Mouse (Mus musculus): ENCODE measurements at regions not wholly inside any gene's neighbourhood (a gene's known extent, or its start where the extent isn't known, plus 50 kb on each side); places are given as distances from the start of the nearest gene placed in this dataset.

- Histone ChIP-seq H3K9ac (no peak overlapping the region), H3K27me3 (no peaks in the 10 kb centered on the region), H3K4me2 (replicated peaks) (no peak overlapping the region), H3K27ac (no peak overlapping the region), H3K36me3 (no peaks in the 10 kb centered on the region), H3K9me3 (replicated peaks) (no peaks in the 10 kb centered on the region), H3K4me1 (0 out of 2 replicates have a peak, but pooled peaks cover 2% of the 10 kb centered on the region), H3K4me3 (no peak overlapping the region)
- no peak for ATAC-seq (ENCODE audit: low FRiP score)
- 84% methylated on average over 1 of the region's 1 CpGs for WGBS
Observed at GRCm38 (mm10) chr6:94925408-94925807, 191.6 kb upstream of the Kbtbd8 start.

- no peak for ATAC-seq (ENCODE audit: low FRiP score)
- Histone ChIP-seq H3K27ac (no peak overlapping the region), H3K4me1 (0 out of 2 replicates have a peak, but pooled peaks cover 2% of the 10 kb centered on the region), H3K36me3 (no peaks in the 10 kb centered on the region), H3K4me3 (no peak overlapping the region), H3K9me3 (replicated peaks) (no peaks in the 10 kb centered on the region), H3K27me3 (no peaks in the 10 kb centered on the region), H3K9ac (no peak overlapping the region), H3K4me2 (replicated peaks) (no peak overlapping the region)
- 80% methylated on average over 11 of the region's 11 CpGs for WGBS
Observed at GRCm38 (mm10) chr6:94924338-94925039, 192.6 kb upstream of the Kbtbd8 start.

GRCm38 (mm10) chr6:94921741-94922140 is 195.3 kb upstream of the Kbtbd8 start:
- no peaks in the 10 kb centered on the region for H3K36me3 ChIP-seq
- no peak overlapping the region for H3K9ac ChIP-seq
- 0 out of 2 replicates have a peak, but pooled peaks cover 2% of the 10 kb centered on the region for H3K4me1 ChIP-seq
- WGBS, result 67% methylated on average over 2 of the region's 2 CpGs
- no peaks in the 10 kb centered on the region for H3K27me3 ChIP-seq
- no peak for ATAC-seq (ENCODE audit: low FRiP score)
- no peak overlapping the region for H3K4me3 ChIP-seq
- no peaks in the 10 kb centered on the region for H3K9me3 ChIP-seq (replicated peaks)
- H3K4me2 ChIP-seq (replicated peaks), result no peak overlapping the region
- no peak overlapping the region for H3K27ac ChIP-seq

GRCm38 (mm10) chr6:94920770-94921169 is 196.3 kb upstream of the Kbtbd8 start:
- peaks cover 2% of the 10 kb centered on the region; the same call in 1 of the 2 replicates for H3K4me1 ChIP-seq
- no peak for ATAC-seq (ENCODE audit: low FRiP score)
- H3K27ac ChIP-seq, result no peak overlapping the region
- no peak overlapping the region for H3K9ac ChIP-seq
- no peaks in the 10 kb centered on the region for H3K27me3 ChIP-seq
- H3K4me3 ChIP-seq, result no peak overlapping the region
- WGBS, result 91% methylated on average over 2 of the region's 2 CpGs
- no peaks in the 10 kb centered on the region for H3K36me3 ChIP-seq
- no peak overlapping the region for H3K4me2 ChIP-seq (replicated peaks)
- H3K9me3 ChIP-seq (replicated peaks), result no peaks in the 10 kb centered on the region

GRCm38 (mm10) chr6:94919194-94919743 is 197.8 kb upstream of the Kbtbd8 start:
- Histone ChIP-seq H3K27me3 (no peaks in the 10 kb centered on the region), H3K4me2 (replicated peaks) (no peak overlapping the region), H3K9me3 (replicated peaks) (no peaks in the 10 kb centered on the region), H3K36me3 (no peaks in the 10 kb centered on the region), H3K27ac (no peak overlapping the region), H3K9ac (no peak overlapping the region), H3K4me3 (no peak overlapping the region), H3K4me1 (peaks cover 2% of the 10 kb centered on the region; the same call in 1 of the 2 replicates)
- 92% methylated on average over 5 of the region's 5 CpGs for WGBS
- no peak for ATAC-seq (ENCODE audit: low FRiP score)

- no peaks in the 10 kb centered on the region for H3K9me3 ChIP-seq (replicated peaks)
- H3K4me1 ChIP-seq, result no peaks in the 10 kb centered on the region; the same call in 1 of the 2 replicates
- no peak overlapping the region for H3K4me3 ChIP-seq
- WGBS, result 64% methylated on average over 8 of the region's 8 CpGs
- no peaks in the 10 kb centered on the region for H3K27me3 ChIP-seq
- no peak overlapping the region for H3K9ac ChIP-seq
- no peak overlapping the region for H3K4me2 ChIP-seq (replicated peaks)
- H3K36me3 ChIP-seq, result no peaks in the 10 kb centered on the region
- no peak overlapping the region for H3K27ac ChIP-seq
- ATAC-seq (ENCODE audit: low FRiP score), result no peak
Observed at GRCm38 (mm10) chr6:94915842-94916620, 201.0 kb upstream of the Kbtbd8 start.

GRCm38 (mm10) chr6:94911836-94912235 is 205.2 kb upstream of the Kbtbd8 start:
- H3K4me1 ChIP-seq, result no peaks in the 10 kb centered on the region; the same call in 1 of the 2 replicates
- no peak for ATAC-seq (ENCODE audit: low FRiP score)
- no peak overlapping the region for H3K9ac ChIP-seq
- H3K9me3 ChIP-seq (replicated peaks), result no peaks in the 10 kb centered on the region
- H3K27ac ChIP-seq, result no peak overlapping the region
- no peak overlapping the region for H3K4me3 ChIP-seq
- no peaks in the 10 kb centered on the region for H3K36me3 ChIP-seq
- H3K27me3 ChIP-seq, result no peaks in the 10 kb centered on the region
- H3K4me2 ChIP-seq (replicated peaks), result no peak overlapping the region
- WGBS, result 72% methylated on average over 3 of the region's 3 CpGs

- H3K36me3 ChIP-seq, result no peaks in the 10 kb centered on the region
- H3K9me3 ChIP-seq (replicated peaks), result no peaks in the 10 kb centered on the region
- H3K4me2 ChIP-seq (replicated peaks), result no peak overlapping the region
- H3K9ac ChIP-seq, result no peak overlapping the region
- no peaks in the 10 kb centered on the region for H3K27me3 ChIP-seq
- no peak overlapping the region for H3K4me3 ChIP-seq
- no peak for ATAC-seq (ENCODE audit: low FRiP score)
- 67% methylated on average over 9 of the region's 9 CpGs for WGBS
- no peak overlapping the region for H3K27ac ChIP-seq
- no peaks in the 10 kb centered on the region; the same call in 1 of the 2 replicates for H3K4me1 ChIP-seq
Observed at GRCm38 (mm10) chr6:94911374-94911773, 205.7 kb upstream of the Kbtbd8 start.

GRCm38 (mm10) chr6:94900862-94901261 is 200.9 kb upstream of the Lrig1 start:
- H3K9ac ChIP-seq, result no peak overlapping the region
- H3K36me3 ChIP-seq, result no peaks in the 10 kb centered on the region
- H3K9me3 ChIP-seq (replicated peaks), result no peaks in the 10 kb centered on the region
- H3K27ac ChIP-seq, result no peak overlapping the region
- WGBS, result 85% methylated on average over 4 of the region's 4 CpGs
- no peaks in the 10 kb centered on the region for H3K27me3 ChIP-seq
- H3K4me2 ChIP-seq (replicated peaks), result no peak overlapping the region
- no peak overlapping the region for H3K4me3 ChIP-seq
- no peaks in the 10 kb centered on the region for H3K4me1 ChIP-seq
- no peak for ATAC-seq (ENCODE audit: low FRiP score)

GRCm38 (mm10) chr6:94898881-94899280 is 198.9 kb upstream of the Lrig1 start:
- Histone ChIP-seq H3K4me3 (no peak overlapping the region), H3K4me1 (no peaks in the 10 kb centered on the region), H3K27ac (no peak overlapping the region), H3K9me3 (replicated peaks) (no peaks in the 10 kb centered on the region), H3K9ac (no peak overlapping the region), H3K27me3 (no peaks in the 10 kb centered on the region), H3K36me3 (no peaks in the 10 kb centered on the region), H3K4me2 (replicated peaks) (no peak overlapping the region)
- WGBS, result 83% methylated on average over 9 of the region's 9 CpGs
- ATAC-seq (ENCODE audit: low FRiP score), result no peak

- 46% methylated on average over 3 of the region's 3 CpGs for WGBS
- no peak overlapping the region for H3K9ac ChIP-seq
- no peaks in the 10 kb centered on the region for H3K9me3 ChIP-seq (replicated peaks)
Observed at GRCm38 (mm10) chr6:94890165-94890564, 190.2 kb upstream of the Lrig1 start.

GRCm38 (mm10) chr6:94889271-94889670 is 189.3 kb upstream of the Lrig1 start:
- Histone ChIP-seq H3K4me1 (no peaks in the 10 kb centered on the region), H3K4me3 (no peak overlapping the region), H3K27me3 (no peaks in the 10 kb centered on the region), H3K9me3 (replicated peaks) (no peaks in the 10 kb centered on the region), H3K27ac (no peak overlapping the region), H3K36me3 (no peaks in the 10 kb centered on the region), H3K9ac (no peak overlapping the region), H3K4me2 (replicated peaks) (no peak overlapping the region)
- 92% methylated on average over 10 of the region's 10 CpGs for WGBS
- no peak for ATAC-seq (ENCODE audit: low FRiP score)

More at GRCm38 (mm10) chr6:94890165-94890564, 190.2 kb upstream of the Lrig1 start:
- Histone ChIP-seq H3K27ac (no peak overlapping the region), H3K4me2 (replicated peaks) (no peak overlapping the region), H3K4me3 (no peak overlapping the region), H3K27me3 (no peaks in the 10 kb centered on the region), H3K4me1 (no peaks in the 10 kb centered on the region), H3K36me3 (no peaks in the 10 kb centered on the region)
- ATAC-seq (ENCODE audit: low FRiP score), result no peak

Measured in hindbrain, embryonic 12.5 days (tissue).